Mouse (Mus musculus): ENCODE data around the gene Zbtb18.
A peak's percentile ranks its signal among the peaks of the same experiment; 100 is the strongest.

Gene Zbtb18

GRCm38 (mm10) chr1:177442196-177442808 lies at the start of gene Zbtb18:
Gene Zbtb18, plus strand, starts transcription at chr1:177442351.
- peak; percentile 9 for DNase-seq (ENCODE audit: low spot score)

- no peak for DNase-seq (ENCODE audit: low spot score)
These were observed 44.7 kb upstream of the Zbtb18 start for GRCm38 (mm10) chr1:177397455-177397854.

- DNase-seq (ENCODE audit: low spot score) = no peak
These were observed 37.0 kb upstream of the Zbtb18 start for GRCm38 (mm10) chr1:177405170-177405569.

GRCm38 (mm10) chr1:177408690-177409089 lies 33.5 kb upstream of the Zbtb18 start:
- peak; percentile 10 for DNase-seq (ENCODE audit: low spot score)

- DNase-seq (ENCODE audit: low spot score) = no peak
These were observed 31.3 kb upstream of the Zbtb18 start for GRCm38 (mm10) chr1:177410769-177411348.

- no peak for DNase-seq (ENCODE audit: low spot score)
These were observed 30.5 kb upstream of the Zbtb18 start for GRCm38 (mm10) chr1:177411359-177412358.

GRCm38 (mm10) chr1:177419331-177419730 lies 22.8 kb upstream of the Zbtb18 start:
- DNase-seq (ENCODE audit: low spot score) = no peak

- DNase-seq (ENCODE audit: low spot score) = no peak
These were observed 22.0 kb upstream of the Zbtb18 start for GRCm38 (mm10) chr1:177420126-177420525.

GRCm38 (mm10) chr1:177427862-177428261 lies 14.3 kb upstream of the Zbtb18 start:
- no peak for DNase-seq (ENCODE audit: low spot score)

GRCm38 (mm10) chr1:177428338-177428737 lies 13.8 kb upstream of the Zbtb18 start:
- no peak for DNase-seq (ENCODE audit: low spot score)

GRCm38 (mm10) chr1:177429067-177429466 lies 13.1 kb upstream of the Zbtb18 start:
- DNase-seq (ENCODE audit: low spot score) = no peak

- no peak for DNase-seq (ENCODE audit: low spot score)
These were observed 1.7 kb upstream of the Zbtb18 start for GRCm38 (mm10) chr1:177440411-177440810.

- peak; percentile 50 for DNase-seq (ENCODE audit: low spot score)
These were observed 1.1 kb upstream of the Zbtb18 start for GRCm38 (mm10) chr1:177440981-177441491.

GRCm38 (mm10) chr1:177441492-177442195 lies 507 bp upstream of the Zbtb18 start:
- peak; percentile 90 for DNase-seq (ENCODE audit: low spot score)

GRCm38 (mm10) chr1:177442821-177443723 lies 921 bp downstream of the Zbtb18 start:
- DNase-seq (ENCODE audit: low spot score) = peak; percentile 16

GRCm38 (mm10) chr1:177443724-177444482 lies 1.8 kb downstream of the Zbtb18 start:
- DNase-seq (ENCODE audit: low spot score) = peak; percentile 19

GRCm38 (mm10) chr1:177444483-177444810 lies 2.3 kb downstream of the Zbtb18 start:
- DNase-seq (ENCODE audit: low spot score) = no peak

GRCm38 (mm10) chr1:177444941-177445340 lies 2.8 kb downstream of the Zbtb18 start:
- no peak for DNase-seq (ENCODE audit: low spot score)

- DNase-seq (ENCODE audit: low spot score) = no peak
These were observed 3.4 kb downstream of the Zbtb18 start for GRCm38 (mm10) chr1:177445461-177446130.

GRCm38 (mm10) chr1:177447086-177447485 lies 4.9 kb downstream of the Zbtb18 start:
- DNase-seq (ENCODE audit: low spot score) = no peak

Measured in c-Kit-positive CD71-positive TER-119-positive erythroid progenitor cells, embryonic 14.5 days (primary cell).